ENCODE assay signal across 7 mouse cellular contexts in genomic region chr11:54140159-54140558, GRCm38 (mm10). TPM values are rescaled to one million over a fixed set of nuclear protein-coding genes. Genes with fewer than 3 reads are reported as not detected.
DNase-seq lines count a peak whose midpoint lies in the region; ATAC-seq and TF ChIP-seq lines count a peak whose summit lies in the region.
"Not testable (repeated sequence)": the region's sequence is repeated elsewhere in the genome, so short reads cannot be mapped to it uniquely, and the experiment has no call there.

No protein-coding gene starts in this region.

- H3K36me3 ChIP-seq in heart, postnatal 0 days (replicated peaks; ENCODE audit: control insufficient read depth, insufficient read depth, low read length); liver, adult 2 months (ENCODE audit: control insufficient read depth, insufficient read depth, low read length): not testable (repeated sequence)

- not testable (repeated sequence) for H3K9me3 ChIP-seq in heart, postnatal 0 days (replicated peaks; ENCODE audit: control insufficient read depth, low read length)

- H3K79me2 ChIP-seq in liver, adult 2 months (ENCODE audit: control insufficient read depth, insufficient read depth, low read length) = not testable (repeated sequence)

- H3K27me3 ChIP-seq in heart, postnatal 0 days (ENCODE audit: control insufficient read depth, insufficient read depth, low read length); liver, adult 2 months (ENCODE audit: control insufficient read depth, insufficient read depth, low read length): not testable (repeated sequence)

- TF ChIP-seq CTCF in heart, postnatal 0 days (IDR thresholded peaks at IDR 0.05; ENCODE audit: low read depth); liver, adult 2 months (IDR thresholded peaks at IDR 0.05; ENCODE audit: low read depth, low read length): not testable (repeated sequence)

- not testable (repeated sequence) for H3K4me2 ChIP-seq in heart, postnatal 0 days (ENCODE audit: low read depth, low read length)

- H3K27ac ChIP-seq in heart, postnatal 0 days (ENCODE audit: low read depth); liver, adult 2 months (replicated peaks; ENCODE audit: insufficient read depth, low read depth, low read length): not testable (repeated sequence)

- H3K4me1 ChIP-seq in heart, postnatal 0 days (ENCODE audit: control insufficient read depth, insufficient read depth); liver, adult 2 months (ENCODE audit: control insufficient read depth, insufficient read depth, low read length): not testable (repeated sequence)

- not testable (repeated sequence) for TF ChIP-seq POLR2A in liver, adult 2 months (IDR thresholded peaks at IDR 0.05; ENCODE audit: extremely low read depth, insufficient read depth, low read length)

- DNase-seq in ES-CJ7 (ENCODE audit: low read depth, low spot score) (peak; percentile 98), ZHBTc4 (ENCODE audit: low read depth, low spot score) (peak; percentile 98)
- peak; percentile 31 for DNase-seq in embryo, embryonic 10 days (ENCODE audit: low spot score)
- DNase-seq in heart, postnatal 0 days (ENCODE audit: low spot score) = peak; percentile 13
- DNase-seq in liver, adult 2 months (ENCODE audit: extremely low read depth, low read depth, low spot score) = peak; percentile 34
- DNase-seq in neural tube, embryonic 10.5 days (ENCODE audit: extremely low spot score, low spot score) = peak; percentile 68
- peak; percentile 40 for DNase-seq in thymus, postnatal 14 days

- H3K4me3 ChIP-seq in heart, postnatal 0 days (ENCODE audit: low read depth, low read length); liver, adult 2 months (ENCODE audit: insufficient read depth, low read depth, low read length): not testable (repeated sequence)

- not testable (repeated sequence) for H3K9ac ChIP-seq in heart, postnatal 0 days (replicated peaks; ENCODE audit: low read depth, low read length); liver, adult 2 months (ENCODE audit: low read depth, low read length)

- 40% methylated on average over 2 of the region's 2 CpGs for WGBS in heart, postnatal 0 days
- WGBS in liver, adult 2 months = 34% methylated on average over 2 of the region's 2 CpGs

- ATAC-seq in heart, postnatal 0 days (ENCODE audit: insufficient read depth, low read depth) = not testable (repeated sequence)

- not testable (repeated sequence) for TF ChIP-seq EP300 in heart, postnatal 0 days (IDR thresholded peaks at IDR 0.05; ENCODE audit: low read depth)

RNA-seq across cellular contexts. Expression of gene P4ha2, which starts 40.3 kb away (rescaled TPM):
- 49.0 and 67.2 TPM in 2 replicates for total RNA-seq in heart, postnatal 0 days (2014; rRNA removed; ENCODE audit: low replicate concordance)
- polyA plus RNA-seq in heart, postnatal 0 days (2015; fragmentation: Nextera tagmentation; extraction: Ambion mirVana) = 18.9 and 19.8 TPM in 2 replicates
- 4.4 and 5.5 TPM in 2 replicates for total RNA-seq in liver, adult 2 months (2014; rRNA removed)
- polyA plus RNA-seq in liver, adult 2 months (2012; rRNA removed) = 2.9 and 3.7 TPM in 2 replicates

Comparison
In these comparisons a context has a peak if more than half of its experiments do, and no peak if none do; other contexts are left out.
1. DNase-seq: peak in every context shown above with its lines; median percentile 98 in ES-CJ7; 98 in ZHBTc4; 68 in neural tube, embryonic 10.5 days; 40 in thymus, postnatal 14 days; 34 in liver, adult 2 months; 31 in embryo, embryonic 10 days; 13 in heart, postnatal 0 days.